Mouse (Mus musculus): Measurements from ENCODE around the gene Zfp281.

Zfp281 gene

GRCm38 (mm10) chr1:136653526-136653925 is 28.8 kb downstream of the Zfp281 start:
- no peak for ATAC-seq (ENCODE audit: insufficient number of reproducible peaks, low FRiP score, low TSS enrichment)

GRCm38 (mm10) chr1:136654385-136654784 is 29.7 kb downstream of the Zfp281 start:
- ATAC-seq (ENCODE audit: insufficient number of reproducible peaks, low FRiP score, low TSS enrichment), result no peak

GRCm38 (mm10) chr1:136656619-136657018 is 31.9 kb downstream of the Zfp281 start:
- no peak for ATAC-seq (ENCODE audit: insufficient number of reproducible peaks, low FRiP score, low TSS enrichment)

GRCm38 (mm10) chr1:136658456-136659227 is 33.9 kb downstream of the Zfp281 start:
- no peak for ATAC-seq (ENCODE audit: insufficient number of reproducible peaks, low FRiP score, low TSS enrichment)

GRCm38 (mm10) chr1:136659337-136659736 is 34.6 kb downstream of the Zfp281 start:
- no peak for ATAC-seq (ENCODE audit: insufficient number of reproducible peaks, low FRiP score, low TSS enrichment)

GRCm38 (mm10) chr1:136659917-136660316 is 35.2 kb downstream of the Zfp281 start:
- ATAC-seq (ENCODE audit: insufficient number of reproducible peaks, low FRiP score, low TSS enrichment), result no peak

- ATAC-seq (ENCODE audit: insufficient number of reproducible peaks, low FRiP score, low TSS enrichment), result no peak
Observed at GRCm38 (mm10) chr1:136661511-136661910, 36.8 kb downstream of the Zfp281 start.

- no peak for ATAC-seq (ENCODE audit: insufficient number of reproducible peaks, low FRiP score, low TSS enrichment)
Observed at GRCm38 (mm10) chr1:136661939-136662563, 37.4 kb downstream of the Zfp281 start.

GRCm38 (mm10) chr1:136664921-136665582 is 40.4 kb downstream of the Zfp281 start:
- no peak for ATAC-seq (ENCODE audit: insufficient number of reproducible peaks, low FRiP score, low TSS enrichment)

- ATAC-seq (ENCODE audit: insufficient number of reproducible peaks, low FRiP score, low TSS enrichment), result no peak
Observed at GRCm38 (mm10) chr1:136666513-136666912, 41.8 kb downstream of the Zfp281 start.

GRCm38 (mm10) chr1:136669926-136670325 is 45.2 kb downstream of the Zfp281 start:
- ATAC-seq (ENCODE audit: insufficient number of reproducible peaks, low FRiP score, low TSS enrichment), result no peak

GRCm38 (mm10) chr1:136670421-136670820 is 45.7 kb downstream of the Zfp281 start:
- no peak for ATAC-seq (ENCODE audit: insufficient number of reproducible peaks, low FRiP score, low TSS enrichment)

GRCm38 (mm10) chr1:136671767-136672434 is 47.2 kb downstream of the Zfp281 start:
- no peak for ATAC-seq (ENCODE audit: insufficient number of reproducible peaks, low FRiP score, low TSS enrichment)

- no peak for ATAC-seq (ENCODE audit: insufficient number of reproducible peaks, low FRiP score, low TSS enrichment)
Observed at GRCm38 (mm10) chr1:136672564-136672963, 47.9 kb downstream of the Zfp281 start.

GRCm38 (mm10) chr1:136673293-136673692 is 48.6 kb downstream of the Zfp281 start:
- ATAC-seq (ENCODE audit: insufficient number of reproducible peaks, low FRiP score, low TSS enrichment), result no peak

- ATAC-seq (ENCODE audit: insufficient number of reproducible peaks, low FRiP score, low TSS enrichment), result no peak
Observed at GRCm38 (mm10) chr1:136674548-136675455, 50.1 kb downstream of the Zfp281 start.

- no peak for ATAC-seq (ENCODE audit: insufficient number of reproducible peaks, low FRiP score, low TSS enrichment)
Observed at GRCm38 (mm10) chr1:136675736-136676444, 51.2 kb downstream of the Zfp281 start.

GRCm38 (mm10) chr1:136676445-136676755 is 51.7 kb downstream of the Zfp281 start:
- ATAC-seq (ENCODE audit: insufficient number of reproducible peaks, low FRiP score, low TSS enrichment), result no peak

- ATAC-seq (ENCODE audit: insufficient number of reproducible peaks, low FRiP score, low TSS enrichment), result no peak
Observed at GRCm38 (mm10) chr1:136677847-136678325, 53.2 kb downstream of the Zfp281 start.
